Mouse (Mus musculus) cortical plate, adult 2 months (tissue): Measurements from ENCODE around the gene Mcm10.

Source experiments
- CTCF ChIP-seq: fragments of 200-500 bp; IDR thresholded peaks from 2 replicates; pipeline ENCODE4 v1.5.1; 2011; ENCODE audit warnings: mild to moderate bottlenecking, control low read depth, low read length; ENCODE audit not compliant: insufficient read depth; ENCODE audit errors: extremely low read depth
- POLR2A ChIP-seq: fragments of 200-500 bp; IDR thresholded peaks from 2 replicates; pipeline ENCODE4 v1.6.1; 2011; ENCODE audit warnings: mild to moderate bottlenecking, low read length, control low read depth; ENCODE audit not compliant: insufficient read depth; ENCODE audit errors: extremely low read depth

DNA sequence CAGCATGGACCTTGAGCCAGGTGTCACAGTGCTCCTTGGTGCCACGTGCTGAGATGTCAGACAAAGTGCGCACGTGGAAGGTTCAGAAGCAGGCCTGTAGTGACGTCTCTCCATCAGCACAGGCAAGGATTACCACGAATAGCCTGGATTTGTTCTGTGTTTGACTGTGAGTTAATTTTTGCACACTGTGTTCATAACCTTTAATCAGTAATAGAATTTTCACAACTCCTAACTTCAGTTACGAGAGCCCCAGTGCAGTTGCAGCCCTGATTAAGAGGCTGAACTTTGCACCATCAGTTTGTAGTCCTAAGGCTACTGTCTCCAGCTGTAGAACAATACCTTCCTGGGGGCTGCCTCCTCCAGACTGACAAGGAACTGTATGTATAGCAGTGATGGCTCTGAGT, 16.2 kb downstream of the Mcm10 start:
- TF ChIP-seq CTCF (no peak), POLR2A (no peak)
